Mouse (Mus musculus): ENCODE data around the gene Lect2.

DNA sequence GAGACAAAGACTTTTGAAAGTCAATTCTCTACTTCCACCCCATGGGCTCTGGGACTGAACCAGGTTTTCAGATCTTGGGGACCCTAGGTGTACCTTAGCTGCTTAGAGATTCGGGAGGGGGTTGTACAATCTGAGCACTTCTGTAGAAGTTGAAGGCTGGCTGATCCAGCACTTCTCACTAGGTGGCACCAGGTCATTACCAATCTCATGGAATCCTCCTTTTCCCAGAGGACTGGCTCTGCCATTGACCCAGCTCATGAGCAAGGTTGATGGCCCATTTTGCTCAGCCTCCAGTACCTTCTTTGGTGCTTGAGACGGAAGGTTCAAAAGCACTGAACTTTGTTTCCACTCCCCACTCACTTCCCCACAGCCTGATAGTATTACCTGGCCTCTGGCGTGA, 48.2 kb downstream of the Lect2 start:
- TF ChIP-seq GATA1 (IDR thresholded peaks at IDR 0.05; ENCODE audit: borderline replicate concordance, low read length) (no peak), FLI1 (IDR thresholded peaks at IDR 0.05; ENCODE audit: low read length) (no peak)
